Mouse (Mus musculus) embryonic facial prominence, embryonic 12.5 days (tissue): ENCODE data around the gene Fam71a. TPM values are rescaled to one million over a fixed set of nuclear protein-coding genes. Genes with fewer than 3 reads are reported as not detected.
"Not testable (repeated sequence)": the region's sequence is repeated elsewhere in the genome, so short reads cannot be mapped to it uniquely, and the experiment has no call there.

ENCODE experiments used
- ATAC-seq: fragments of 200-750 bp; cut with Nextera tagmentation; 2 replicates; pipeline ENCODE4 v1.8.0; 2017; ENCODE audit not compliant: insufficient number of reproducible peaks, insufficient read depth, low FRiP score, low TSS enrichment
- H3K27ac ChIP-seq: fragments of 300-500 bp; sonication (generic); 2 replicates; pipeline ENCODE4 v1.5.1; 2016; ENCODE audit warnings: mild to moderate bottlenecking
- H3K27me3 ChIP-seq: fragments of 300-500 bp; sonication (generic); 2 replicates; pipeline ENCODE4 v1.6.1; 2016; ENCODE audit warnings: mild to moderate bottlenecking, moderate library complexity
- H3K36me3 ChIP-seq: fragments of 300-500 bp; sonication (generic); 2 replicates; pipeline ENCODE4 v1.6.1; 2016; ENCODE audit warnings: mild to moderate bottlenecking
- H3K4me1 ChIP-seq: fragments of 300-500 bp; sonication (generic); 2 replicates; pipeline ENCODE4 v1.6.1; 2016
- H3K4me2 ChIP-seq: fragments of 300-500 bp; sonication (generic); replicated peaks from 2 replicates; pipeline ENCODE4 v1.6.1; 2016; ENCODE audit warnings: mild to moderate bottlenecking, moderate library complexity
- H3K4me3 ChIP-seq: fragments of 300-500 bp; sonication (generic); 2 replicates; pipeline ENCODE4 v1.5.1; 2016; ENCODE audit warnings: mild to moderate bottlenecking
- H3K9ac ChIP-seq: fragments of 300-500 bp; sonication (generic); 2 replicates; pipeline ENCODE4 v1.6.1; 2016; ENCODE audit warnings: mild to moderate bottlenecking, moderate library complexity
- H3K9me3 ChIP-seq: fragments of 300-500 bp; sonication (generic); 2 replicates; pipeline ENCODE4 v1.6.1; 2016; ENCODE audit warnings: mild to moderate bottlenecking, moderate library complexity
- WGBS: fragments of 180-500 bp; shearing (Covaris S2); methylation state at CpG from one replicate; pipeline ENCODE4 v1.1.7; 2016; 5-methylcytosine and 5-hydroxymethylcytosine counted together
- polyA plus RNA-seq: library from polyadenylated mRNA; unstranded; fragments of >200 nt; fragmentation: Nextera tagmentation; extraction: Ambion mirVana; gene quantifications from 2 replicates; pipeline ENCODE4 v1.2.1, GENCODE M21; 2016

The Fam71a gene
- polyA plus RNA-seq, 1 experiment from 2014 or later, result not detected

GRCm38 (mm10) chr1:191179846-191180245 lies 15.2 kb upstream of the Fam71a start:
- peaks cover 29% of the 10 kb centered on the region for H3K4me1 ChIP-seq
- no peak overlapping the region for H3K27ac ChIP-seq
- H3K27me3 ChIP-seq, result peaks cover 37% of the 10 kb centered on the region
- no peak overlapping the region for H3K4me2 ChIP-seq
- ATAC-seq, result no peak
- no peaks in the 10 kb centered on the region for H3K36me3 ChIP-seq
- 29% methylated on average over 2 of the region's 2 CpGs for WGBS
- no peaks in the 10 kb centered on the region for H3K9me3 ChIP-seq
- H3K9ac ChIP-seq, result no peak overlapping the region
- H3K4me3 ChIP-seq, result no peak overlapping the region

GRCm38 (mm10) chr1:191178511-191179188 lies 14.0 kb upstream of the Fam71a start:
- 32% methylated on average over 15 of the region's 15 CpGs for WGBS
- peaks cover 20% of the 10 kb centered on the region for H3K4me1 ChIP-seq
- no peak for ATAC-seq
- H3K27me3 ChIP-seq, result peaks cover 29% of the 10 kb centered on the region
- H3K36me3 ChIP-seq, result no peaks in the 10 kb centered on the region
- H3K9me3 ChIP-seq, result no peaks in the 10 kb centered on the region
- H3K4me3 ChIP-seq, result no peak overlapping the region
- H3K27ac ChIP-seq, result no peak overlapping the region
- no peak overlapping the region for H3K9ac ChIP-seq
- no peak overlapping the region for H3K4me2 ChIP-seq

GRCm38 (mm10) chr1:191176887-191177286 lies 12.3 kb upstream of the Fam71a start:
- no peaks in the 10 kb centered on the region for H3K9me3 ChIP-seq
- peaks cover 16% of the 10 kb centered on the region for H3K27me3 ChIP-seq

GRCm38 (mm10) chr1:191172487-191172886 lies 7.9 kb upstream of the Fam71a start:
- no peak overlapping the region for H3K4me3 ChIP-seq
- WGBS, result 14% methylated on average over 6 of the region's 6 CpGs

More at GRCm38 (mm10) chr1:191176887-191177286, 12.3 kb upstream of the Fam71a start:
- H3K36me3 ChIP-seq, result no peaks in the 10 kb centered on the region
- no peak overlapping the region for H3K27ac ChIP-seq
- peaks cover 17% of the 10 kb centered on the region for H3K4me1 ChIP-seq
- no peak overlapping the region for H3K9ac ChIP-seq
- H3K4me3 ChIP-seq, result no peak overlapping the region
- 68% methylated on average over 7 of the region's 7 CpGs for WGBS
- no peak for ATAC-seq
- no peak overlapping the region for H3K4me2 ChIP-seq

GRCm38 (mm10) chr1:191170444-191170843 lies 5.8 kb upstream of the Fam71a start:
- Histone ChIP-seq H3K27me3 (no peaks in the 10 kb centered on the region), H3K4me2 (no peak overlapping the region), H3K9me3 (no peaks in the 10 kb centered on the region), H3K36me3 (no peaks in the 10 kb centered on the region), H3K4me1 (no peaks in the 10 kb centered on the region; the same call in 1 of the 2 replicates), H3K27ac (no peak overlapping the region), H3K9ac (no peak overlapping the region), H3K4me3 (no peak overlapping the region)
- WGBS, result 77% methylated on average over 2 of the region's 2 CpGs
- ATAC-seq, result no peak

More at GRCm38 (mm10) chr1:191172487-191172886, 7.9 kb upstream of the Fam71a start:
- no peaks in the 10 kb centered on the region; the same call in 1 of the 2 replicates for H3K4me1 ChIP-seq
- no peaks in the 10 kb centered on the region for H3K9me3 ChIP-seq
- H3K27me3 ChIP-seq, result no peaks in the 10 kb centered on the region
- H3K36me3 ChIP-seq, result no peaks in the 10 kb centered on the region
- no peak overlapping the region for H3K9ac ChIP-seq
- no peak overlapping the region for H3K4me2 ChIP-seq
- ATAC-seq, result no peak
- no peak overlapping the region for H3K27ac ChIP-seq

GRCm38 (mm10) chr1:191166189-191166588 lies 1.6 kb upstream of the Fam71a start:
- 78% methylated on average over 4 of the region's 4 CpGs for WGBS
- H3K9me3 ChIP-seq, result no peaks in the 10 kb centered on the region
- H3K27ac ChIP-seq, result no peak overlapping the region
- no peak for ATAC-seq
- no peak overlapping the region for H3K9ac ChIP-seq
- H3K4me1 ChIP-seq, result no peaks in the 10 kb centered on the region; the same call in 1 of the 2 replicates
- H3K4me2 ChIP-seq, result no peak overlapping the region
- no peak overlapping the region for H3K4me3 ChIP-seq
- no peaks in the 10 kb centered on the region for H3K36me3 ChIP-seq
- no peaks in the 10 kb centered on the region for H3K27me3 ChIP-seq

GRCm38 (mm10) chr1:191154314-191154713 lies 10.3 kb downstream of the Fam71a start:
- H3K27ac ChIP-seq, result no peak overlapping the region
- H3K4me1 ChIP-seq, result no peaks in the 10 kb centered on the region
- H3K36me3 ChIP-seq, result no peaks in the 10 kb centered on the region
- 26% methylated on average over 3 of the region's 3 CpGs for WGBS
- no peak overlapping the region for H3K4me3 ChIP-seq
- ATAC-seq, result no peak
- no peaks in the 10 kb centered on the region for H3K27me3 ChIP-seq
- no peak overlapping the region for H3K9ac ChIP-seq
- peaks cover 3% of the 10 kb centered on the region; the same call in 1 of the 2 replicates for H3K9me3 ChIP-seq
- no peak overlapping the region for H3K4me2 ChIP-seq

GRCm38 (mm10) chr1:191153052-191153451 lies 11.6 kb downstream of the Fam71a start:
- H3K36me3 ChIP-seq, result no peaks in the 10 kb centered on the region
- no peak overlapping the region for H3K27ac ChIP-seq
- no peak overlapping the region for H3K4me3 ChIP-seq
- H3K4me1 ChIP-seq, result no peaks in the 10 kb centered on the region
- no peak overlapping the region for H3K4me2 ChIP-seq
- no peaks in the 10 kb centered on the region for H3K27me3 ChIP-seq
- no peak overlapping the region for H3K9ac ChIP-seq
- peaks cover 3% of the 10 kb centered on the region; the same call in 1 of the 2 replicates for H3K9me3 ChIP-seq
- no peak for ATAC-seq
- WGBS, result 14% methylated on average over 4 of the region's 4 CpGs

- no peaks in the 10 kb centered on the region for H3K36me3 ChIP-seq
- WGBS, result 77% methylated on average over 8 of the region's 8 CpGs
- H3K4me1 ChIP-seq, result no peaks in the 10 kb centered on the region
- H3K4me3 ChIP-seq, result no peak overlapping the region
- 0 out of 2 replicates have a peak, but pooled peaks cover 3% of the 10 kb centered on the region for H3K9me3 ChIP-seq
- no peaks in the 10 kb centered on the region for H3K27me3 ChIP-seq
- no peak overlapping the region for H3K27ac ChIP-seq
- no peak overlapping the region for H3K9ac ChIP-seq
- H3K4me2 ChIP-seq, result no peak overlapping the region
- ATAC-seq, result no peak
Observed at GRCm38 (mm10) chr1:191150924-191151605, 13.6 kb downstream of the Fam71a start.

- H3K4me1 ChIP-seq, ATAC-seq, H3K4me2 ChIP-seq, H3K27ac ChIP-seq, H3K4me3 ChIP-seq, H3K9ac ChIP-seq, H3K36me3 ChIP-seq, H3K27me3 ChIP-seq, H3K9me3 ChIP-seq: not testable (repeated sequence)
- WGBS, result 91% methylated on average over 5 of the region's 5 CpGs
Observed at GRCm38 (mm10) chr1:191149489-191149888, 15.1 kb downstream of the Fam71a start.

- H3K4me2 ChIP-seq, result no peak overlapping the region
- ATAC-seq, result no peak
- no peak overlapping the region for H3K4me3 ChIP-seq
- H3K27me3 ChIP-seq, result no peaks in the 10 kb centered on the region
- peaks cover 1% of the 10 kb centered on the region; the same call in 1 of the 2 replicates for H3K4me1 ChIP-seq
- no peak overlapping the region for H3K9ac ChIP-seq
- H3K27ac ChIP-seq, result no peak overlapping the region
- WGBS, result 81% methylated on average over 8 of the region's 8 CpGs
- H3K9me3 ChIP-seq, result no peaks in the 10 kb centered on the region
- no peaks in the 10 kb centered on the region for H3K36me3 ChIP-seq
Observed at GRCm38 (mm10) chr1:191140983-191141382, 23.6 kb downstream of the Fam71a start.
